ENCODE assay signal across 18 mouse cellular contexts in the genomic region with DNA sequence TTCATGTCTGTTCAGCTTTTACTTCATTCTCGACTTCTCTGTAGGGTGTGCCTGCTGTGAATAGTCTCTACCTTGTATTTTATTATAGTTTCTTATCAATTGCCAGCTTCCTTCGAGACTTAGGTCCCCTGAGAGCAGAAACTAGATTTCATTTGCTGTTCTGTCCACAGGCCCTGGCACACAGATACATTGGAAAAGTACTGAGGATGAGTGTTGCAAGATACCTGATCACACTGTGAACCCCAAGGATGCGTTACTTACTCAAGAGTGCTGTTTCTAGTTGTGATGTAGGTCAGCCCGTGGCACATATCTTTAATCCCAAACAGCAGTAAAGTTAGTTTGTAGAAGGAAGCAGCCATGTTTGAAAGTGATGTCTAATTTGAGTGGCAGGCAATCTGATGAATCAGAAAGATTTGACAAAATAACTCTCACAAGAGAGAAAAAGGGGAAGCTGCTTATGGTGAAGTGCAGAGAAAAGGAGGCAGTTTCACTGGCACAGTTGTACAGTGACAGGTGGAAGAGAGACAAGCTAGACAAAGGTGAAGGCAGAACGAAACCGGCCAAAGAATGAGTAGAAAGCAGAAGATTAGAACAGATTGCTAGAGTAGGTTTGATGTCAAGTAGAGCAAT. TPM values are rescaled to one million over a fixed set of nuclear protein-coding genes. Genes with fewer than 3 reads are reported as not detected.
A peak's percentile ranks its signal among the peaks of the same experiment; 100 is the strongest.
DNase-seq lines count a peak whose midpoint lies in the region; ATAC-seq and TF ChIP-seq lines count a peak whose summit lies in the region.
"Had no signal": no experiment of that assay in that cellular context is flagged by ENCODE, and none has a peak within 500 bp of the region (broad histone marks: within the 10 kb centered on the region; RNA-seq: fewer than 3 reads in every experiment).

No protein-coding gene starts in this region.

- TF ChIP-seq POLR2A in ES-Bruce4 (IDR thresholded peaks at IDR 0.05; ENCODE audit: insufficient read depth, low read length) = no peak

- peak overlapping the region; percentile 30 for H3K9ac ChIP-seq in heart, embryonic 14.5 days (ENCODE audit: low read length)
- no peak overlapping the region for H3K9ac ChIP-seq in heart, embryonic 11.5 days (ENCODE audit: low read depth, low read length)
- peak overlapping the region; percentile 66 for H3K9ac ChIP-seq in ES-Bruce4 (ENCODE audit: low read depth, poor library complexity, severe bottlenecking)
- H3K9ac ChIP-seq in limb, embryonic 15.5 days = no peak overlapping the region
- H3K9ac ChIP-seq: embryonic facial prominence, embryonic 12.5 days; hindbrain, embryonic 12.5 days had no signal

- H3K36me3 ChIP-seq in heart, embryonic 14.5 days (ENCODE audit: control insufficient read depth, insufficient read depth, low read length) = peaks cover 50% of the 10 kb centered on the region
- H3K36me3 ChIP-seq in heart, embryonic 11.5 days (ENCODE audit: control insufficient read depth, insufficient read depth, low read length) = peaks cover 24% of the 10 kb centered on the region
- peaks cover 52% of the 10 kb centered on the region for H3K36me3 ChIP-seq in ES-Bruce4 (ENCODE audit: control insufficient read depth, insufficient read depth, low read length, poor library complexity, severe bottlenecking)
- peaks cover 39% of the 10 kb centered on the region for H3K36me3 ChIP-seq in limb, embryonic 15.5 days

- H3K4me3 ChIP-seq in heart, embryonic 14.5 days (ENCODE audit: control insufficient read depth in 1 of 2, insufficient read depth in 1 of 2, low read depth in 1 of 2, low read length in 2 of 2) = no peak overlapping the region
- H3K4me3 ChIP-seq in heart, embryonic 11.5 days (ENCODE audit: low read depth, low read length) = no peak overlapping the region
- H3K4me3 ChIP-seq in ES-Bruce4 (ENCODE audit: low read depth, low read length) = no peak overlapping the region
- no peak overlapping the region for H3K4me3 ChIP-seq in limb, embryonic 15.5 days
- H3K4me3 ChIP-seq: embryonic facial prominence, embryonic 12.5 days; hindbrain, embryonic 12.5 days had no signal

- ATAC-seq in heart, embryonic 14.5 days (ENCODE audit: insufficient number of reproducible peaks, insufficient read depth, low FRiP score, low read depth) = no peak
- no peak for ATAC-seq in heart, embryonic 11.5 days (replicated peaks; ENCODE audit: insufficient number of reproducible peaks, low FRiP score, low TSS enrichment)
- ATAC-seq in limb, embryonic 15.5 days (ENCODE audit: insufficient number of reproducible peaks, low FRiP score, low TSS enrichment, low read depth) = no peak
- ATAC-seq: midbrain, embryonic 16.5 days had no signal

- peak overlapping the region in 1 of 2 experiments; percentile 6; a peak in 1 of 4 replicates for H3K27ac ChIP-seq in heart, embryonic 14.5 days (replicated peaks in 1 of 2; ENCODE audit: control insufficient read depth in 1 of 2, insufficient read depth in 1 of 2, low read depth in 2 of 2, low read length in 2 of 2)
- no peak overlapping the region for H3K27ac ChIP-seq in heart, embryonic 11.5 days (ENCODE audit: low read depth, low read length)
- H3K27ac ChIP-seq in ES-Bruce4 (ENCODE audit: insufficient read depth, low read length) = peak overlapping the region; percentile 43; the same call in 1 of the 2 replicates
- peak overlapping the region; percentile 61 for H3K27ac ChIP-seq in limb, embryonic 15.5 days
- H3K27ac ChIP-seq: embryonic facial prominence, embryonic 12.5 days; hindbrain, embryonic 12.5 days; macrophage had no signal

- no peak for TF ChIP-seq CTCF in ES-Bruce4 (IDR thresholded peaks at IDR 0.05; ENCODE audit: low read depth, low read length)

- DNase-seq in A20 (ENCODE audit: low read depth, low spot score) = peak; percentile 79
- no peak for DNase-seq in retina, embryonic 14.5 days (ENCODE audit: low spot score)
- DNase-seq in Muller cell, postnatal 12 days (ENCODE audit: inconsistent ontology term) = no peak
- DNase-seq: cerebellum, postnatal 25 days; kidney, adult 8-10 months; right cerebral cortex, adult 18-20 months; thymus, adult 2 months had no signal

- H3K9me3 ChIP-seq in heart, embryonic 14.5 days (ENCODE audit: control insufficient read depth, low read length) = no peaks in the 10 kb centered on the region
- no peaks in the 10 kb centered on the region for H3K9me3 ChIP-seq in heart, embryonic 11.5 days (replicated peaks; ENCODE audit: control insufficient read depth, low read length)
- no peaks in the 10 kb centered on the region for H3K9me3 ChIP-seq in ES-Bruce4 (replicated peaks; ENCODE audit: control insufficient read depth, insufficient read depth, low read length, poor library complexity, severe bottlenecking)
- H3K9me3 ChIP-seq in limb, embryonic 15.5 days = no peaks in the 10 kb centered on the region
- H3K9me3 ChIP-seq: embryonic facial prominence, embryonic 12.5 days; G1E; hindbrain, embryonic 12.5 days had no signal

- 73% methylated on average over 6 of the region's 6 CpGs for WGBS in heart, embryonic 14.5 days
- 80% methylated on average over 6 of the region's 6 CpGs for WGBS in heart, embryonic 11.5 days (ENCODE audit: insufficient replicate concordance)
- 77% methylated on average over 6 of the region's 6 CpGs for WGBS in limb, embryonic 15.5 days

- H3K27me3 ChIP-seq in heart, embryonic 14.5 days (ENCODE audit: control insufficient read depth, insufficient read depth, low read length) = no peaks in the 10 kb centered on the region
- H3K27me3 ChIP-seq in heart, embryonic 11.5 days (ENCODE audit: control insufficient read depth, insufficient read depth, low read length) = no peaks in the 10 kb centered on the region
- no peaks in the 10 kb centered on the region for H3K27me3 ChIP-seq in ES-Bruce4 (ENCODE audit: control insufficient read depth, insufficient read depth, low read length, poor library complexity, severe bottlenecking)
- no peaks in the 10 kb centered on the region for H3K27me3 ChIP-seq in limb, embryonic 15.5 days
- H3K27me3 ChIP-seq: embryonic facial prominence, embryonic 12.5 days; hindbrain, embryonic 12.5 days had no signal

- no peak overlapping the region for H3K4me2 ChIP-seq in heart, embryonic 14.5 days (ENCODE audit: low read length)
- H3K4me2 ChIP-seq in heart, embryonic 11.5 days = no peak overlapping the region
- H3K4me2 ChIP-seq in limb, embryonic 15.5 days = no peak overlapping the region
- H3K4me2 ChIP-seq: embryonic facial prominence, embryonic 12.5 days; hindbrain, embryonic 12.5 days had no signal

- no peak for TF ChIP-seq EP300 in ES-Bruce4 (IDR thresholded peaks at IDR 0.05; ENCODE audit: insufficient read depth, low read depth, low read length)

- H3K4me1 ChIP-seq in heart, embryonic 14.5 days (ENCODE audit: control insufficient read depth in 2 of 2, insufficient read depth in 2 of 2, low read length in 2 of 2) = peaks cover 2 to 27% of the 10 kb centered on the region in 2 experiments; a peak in 2 of 4 replicates
- peaks cover 21% of the 10 kb centered on the region for H3K4me1 ChIP-seq in heart, embryonic 11.5 days (ENCODE audit: control insufficient read depth, insufficient read depth, low read length)
- H3K4me1 ChIP-seq in ES-Bruce4 (ENCODE audit: control insufficient read depth, insufficient read depth, low read length) = no peaks in the 10 kb centered on the region
- H3K4me1 ChIP-seq in limb, embryonic 15.5 days = peaks cover 19% of the 10 kb centered on the region; the same call in 1 of the 2 replicates

RNA-seq across cellular contexts. Expression of gene Ppat, which starts 3.0 kb away (rescaled TPM):
- polyA plus RNA-seq in heart, embryonic 14.5 days (2014; fragmentation: Nextera tagmentation; extraction: Ambion mirVana) = 23.8 and 26.4 TPM in 2 replicates
- polyA plus RNA-seq in heart, embryonic 11.5 days (2014; fragmentation: Nextera tagmentation; extraction: Ambion mirVana) = 38.7 and 39.6 TPM in 2 replicates
- 89.3 and 90.8 TPM in 2 replicates for polyA plus RNA-seq in ES-Bruce4 (2011; ENCODE audit: insufficient read depth, insufficient read length, low read depth, missing spikeins)
- polyA plus RNA-seq in limb, embryonic 15.5 days (2015; fragmentation: Nextera tagmentation; extraction: Ambion mirVana) = 19.3 and 19.4 TPM in 2 replicates

RNA-seq across cellular contexts. Expression of gene Paics, which starts 3.3 kb away (rescaled TPM):
- 231 and 234 TPM in 2 replicates for polyA plus RNA-seq in heart, embryonic 14.5 days (2014; fragmentation: Nextera tagmentation; extraction: Ambion mirVana)
- polyA plus RNA-seq in heart, embryonic 11.5 days (2014; fragmentation: Nextera tagmentation; extraction: Ambion mirVana) = 270 and 300 TPM in 2 replicates
- 611 and 648 TPM in 2 replicates for polyA plus RNA-seq in ES-Bruce4 (2011; ENCODE audit: insufficient read depth, insufficient read length, low read depth, missing spikeins)
- polyA plus RNA-seq in limb, embryonic 15.5 days (2015; fragmentation: Nextera tagmentation; extraction: Ambion mirVana) = 237 and 238 TPM in 2 replicates

RNA-seq across cellular contexts. Expression of gene Srp72, which starts 20.1 kb away (rescaled TPM):
- 49.8 and 53.7 TPM in 2 replicates for polyA plus RNA-seq in heart, embryonic 14.5 days (2014; fragmentation: Nextera tagmentation; extraction: Ambion mirVana)
- 51.4 and 51.9 TPM in 2 replicates for polyA plus RNA-seq in heart, embryonic 11.5 days (2014; fragmentation: Nextera tagmentation; extraction: Ambion mirVana)
- 165 and 172 TPM in 2 replicates for polyA plus RNA-seq in ES-Bruce4 (2011; ENCODE audit: insufficient read depth, insufficient read length, low read depth, missing spikeins)
- polyA plus RNA-seq in limb, embryonic 15.5 days (2015; fragmentation: Nextera tagmentation; extraction: Ambion mirVana) = 103 and 109 TPM in 2 replicates

RNA-seq across cellular contexts. Expression of gene Aasdh, which starts 49.1 kb away (rescaled TPM):
- polyA plus RNA-seq in heart, embryonic 14.5 days (2014; fragmentation: Nextera tagmentation; extraction: Ambion mirVana) = 17.8 and 19.1 TPM in 2 replicates
- polyA plus RNA-seq in heart, embryonic 11.5 days (2014; fragmentation: Nextera tagmentation; extraction: Ambion mirVana) = 17.9 and 20.1 TPM in 2 replicates
- polyA plus RNA-seq in ES-Bruce4 (2011; ENCODE audit: insufficient read depth, insufficient read length, low read depth, missing spikeins) = 73.2 and 74.1 TPM in 2 replicates
- 15.8 and 16.4 TPM in 2 replicates for polyA plus RNA-seq in limb, embryonic 15.5 days (2015; fragmentation: Nextera tagmentation; extraction: Ambion mirVana)

RNA-seq across cellular contexts. Expression of gene Arl9, which starts 49.5 kb away (rescaled TPM):
- polyA plus RNA-seq in heart, embryonic 14.5 days (2014; fragmentation: Nextera tagmentation; extraction: Ambion mirVana) = not detected in 2 replicates
- 0.46 TPM in 1 of 2 replicates, not detected in the other for polyA plus RNA-seq in heart, embryonic 11.5 days (2014; fragmentation: Nextera tagmentation; extraction: Ambion mirVana)
- not detected in 2 replicates for polyA plus RNA-seq in ES-Bruce4 (2011; ENCODE audit: insufficient read depth, insufficient read length, low read depth, missing spikeins)
- polyA plus RNA-seq in limb, embryonic 15.5 days (2015; fragmentation: Nextera tagmentation; extraction: Ambion mirVana) = 0.55 TPM in 1 of 2 replicates, not detected in the other
- polyA plus RNA-seq: embryonic facial prominence, embryonic 12.5 days; G1E; limb, embryonic 11.5 days; macrophage; midbrain, embryonic 16.5 days; neural tube, embryonic 14.5 days; thymus, adult 2 months had no signal

Comparison
In these comparisons a context has a peak if more than half of its experiments do, and no peak if none do; other contexts are left out.
1. H3K9ac ChIP-seq: peak in heart, embryonic 14.5 days (single experiment) and ES-Bruce4 (single experiment); none in heart, embryonic 11.5 days (single experiment) and limb, embryonic 15.5 days (single experiment).